Mouse (Mus musculus): Measurements from ENCODE around the gene Prdx5. TPM values are rescaled to one million over a fixed set of nuclear protein-coding genes. Genes with fewer than 3 reads are reported as not detected.

Prdx5 gene
- polyA plus RNA-seq, 1 experiment from 2014 or later: 450 TPM

- peaks cover 4% of the 10 kb centered on the region for H3K4me1 ChIP-seq (ENCODE audit: insufficient read depth, low read depth, low read length)
- no peaks in the 10 kb centered on the region for H3K9me3 ChIP-seq (ENCODE audit: low read length)
- DNase-seq (ENCODE audit: low spot score) (no peak), ATAC-seq (no peak)
- no peaks in the 10 kb centered on the region for H3K36me3 ChIP-seq (ENCODE audit: insufficient read depth, low read length)
- H3K27me3 ChIP-seq (replicated peaks; ENCODE audit: insufficient read depth, low read length): peaks cover 15% of the 10 kb centered on the region; the same call in 1 of the 2 replicates
- no peak overlapping the region for H3K4me2 ChIP-seq (replicated peaks; ENCODE audit: low read depth, low read length)
- H3K4me3 ChIP-seq (ENCODE audit: low read depth, low read length): no peak overlapping the region
- TF ChIP-seq EP300 (IDR thresholded peaks at IDR 0.05) (no peak), CTCF (IDR thresholded peaks at IDR 0.05) (no peak)
- H3K27ac ChIP-seq (ENCODE audit: low read length): no peak overlapping the region
- H3K9ac ChIP-seq (replicated peaks; ENCODE audit: low read depth): no peak overlapping the region
- WGBS: 86% methylated on average over 20 of the region's 20 CpGs
These were observed 29.4 kb upstream of the Prdx5 start for GRCm38 (mm10) chr19:6939106-6940002.

GRCm38 (mm10) chr19:6937541-6938465, 27.9 kb upstream of the Prdx5 start:
- H3K9ac ChIP-seq (replicated peaks; ENCODE audit: low read depth): no peak overlapping the region
- no peak for DNase-seq (ENCODE audit: low spot score)
- peaks cover 6% of the 10 kb centered on the region for H3K4me1 ChIP-seq (ENCODE audit: insufficient read depth, low read depth, low read length)
- H3K4me3 ChIP-seq (ENCODE audit: low read depth, low read length): no peak overlapping the region
- no peak for ATAC-seq
- H3K27ac ChIP-seq (ENCODE audit: low read length): no peak overlapping the region
- no peaks in the 10 kb centered on the region for H3K9me3 ChIP-seq (ENCODE audit: low read length)
- no peak overlapping the region for H3K4me2 ChIP-seq (replicated peaks; ENCODE audit: low read depth, low read length)
- no peaks in the 10 kb centered on the region for H3K36me3 ChIP-seq (ENCODE audit: insufficient read depth, low read length)
- H3K27me3 ChIP-seq (replicated peaks; ENCODE audit: insufficient read depth, low read length): peaks cover 30% of the 10 kb centered on the region; the same call in 1 of the 2 replicates
- TF ChIP-seq CTCF (IDR thresholded peaks at IDR 0.05) (no peak), EP300 (IDR thresholded peaks at IDR 0.05) (no peak)
- WGBS: 75% methylated on average over 16 of the region's 16 CpGs

- Histone ChIP-seq H3K4me1 (ENCODE audit: insufficient read depth, low read depth, low read length) (peaks cover 5% of the 10 kb centered on the region; the same call in 1 of the 2 replicates), H3K4me3 (ENCODE audit: low read depth, low read length) (no peak overlapping the region), H3K9ac (replicated peaks; ENCODE audit: low read depth) (no peak overlapping the region), H3K4me2 (replicated peaks; ENCODE audit: low read depth, low read length) (no peak overlapping the region), H3K36me3 (ENCODE audit: insufficient read depth, low read length) (no peaks in the 10 kb centered on the region), H3K27me3 (replicated peaks; ENCODE audit: insufficient read depth, low read length) (peaks cover 45% of the 10 kb centered on the region), H3K9me3 (ENCODE audit: low read length) (no peaks in the 10 kb centered on the region), H3K27ac (ENCODE audit: low read length) (no peak overlapping the region)
- no peak for TF ChIP-seq EP300 (IDR thresholded peaks at IDR 0.05)
- TF ChIP-seq CTCF (IDR thresholded peaks at IDR 0.05): peak; percentile 55
- 17% methylated on average over 3 of the region's 3 CpGs for WGBS
- ATAC-seq (no peak), DNase-seq (ENCODE audit: low spot score) (no peak)
These were observed 26.4 kb upstream of the Prdx5 start for GRCm38 (mm10) chr19:6936299-6936698.

GRCm38 (mm10) chr19:6934195-6934977, 24.5 kb upstream of the Prdx5 start, which contains the start of gene Kcnk4:
Gene Kcnk4, minus strand, starts transcription at chr19:6934515.
- Histone ChIP-seq H3K4me1 (ENCODE audit: insufficient read depth, low read depth, low read length) (peaks cover 5% of the 10 kb centered on the region; the same call in 1 of the 2 replicates), H3K27me3 (replicated peaks; ENCODE audit: insufficient read depth, low read length) (peaks cover 47% of the 10 kb centered on the region), H3K9ac (replicated peaks; ENCODE audit: low read depth) (no peak within 1 kb of the TSS; the same call in 1 of the 2 replicates), H3K27ac (ENCODE audit: low read length) (no peak within 1 kb of the TSS), H3K4me3 (ENCODE audit: low read depth, low read length) (peak within 1 kb of the TSS; percentile 35), H3K4me2 (replicated peaks; ENCODE audit: low read depth, low read length) (peak within 1 kb of the TSS; percentile 72), H3K9me3 (ENCODE audit: low read length) (no peaks in the 10 kb centered on the region), H3K36me3 (ENCODE audit: insufficient read depth, low read length) (no peaks in the 10 kb centered on the region)
- WGBS: 11% methylated on average over 22 of the region's 23 CpGs
- ATAC-seq (no peak), DNase-seq (ENCODE audit: low spot score) (no peak)
- no peak for TF ChIP-seq CTCF (IDR thresholded peaks at IDR 0.05)
- no peak for TF ChIP-seq EP300 (IDR thresholded peaks at IDR 0.05)

- H3K36me3 ChIP-seq (ENCODE audit: insufficient read depth, low read length): no peaks in the 10 kb centered on the region
- H3K4me3 ChIP-seq (ENCODE audit: low read depth, low read length): peak overlapping the region; percentile 35
- DNase-seq (ENCODE audit: low spot score) (no peak), ATAC-seq (peak; percentile 53)
- no peak overlapping the region; the same call in 1 of the 2 replicates for H3K9ac ChIP-seq (replicated peaks; ENCODE audit: low read depth)
- no peak overlapping the region for H3K27ac ChIP-seq (ENCODE audit: low read length)
- 6% methylated on average over 54 of the region's 58 CpGs for WGBS
- peaks cover 47% of the 10 kb centered on the region for H3K27me3 ChIP-seq (replicated peaks; ENCODE audit: insufficient read depth, low read length)
- H3K9me3 ChIP-seq (ENCODE audit: low read length): no peaks in the 10 kb centered on the region
- peak overlapping the region; percentile 72 for H3K4me2 ChIP-seq (replicated peaks; ENCODE audit: low read depth, low read length)
- H3K4me1 ChIP-seq (ENCODE audit: insufficient read depth, low read depth, low read length): peaks cover 5% of the 10 kb centered on the region; the same call in 1 of the 2 replicates
- TF ChIP-seq EP300 (IDR thresholded peaks at IDR 0.05) (no peak), CTCF (IDR thresholded peaks at IDR 0.05) (no peak)
These were observed 23.7 kb upstream of the Prdx5 start for GRCm38 (mm10) chr19:6933436-6934194.
